ENCODE assay signal across 10 mouse cellular contexts in genomic region chr3:121636315-121636714, GRCm38 (mm10). TPM values are rescaled to one million over a fixed set of nuclear protein-coding genes. Genes with fewer than 3 reads are reported as not detected.
DNase-seq lines count a peak whose midpoint lies in the region; ATAC-seq and TF ChIP-seq lines count a peak whose summit lies in the region.
"Had no signal": no experiment of that assay in that cellular context is flagged by ENCODE, and none has a peak within 500 bp of the region (broad histone marks: within the 10 kb centered on the region; RNA-seq: fewer than 3 reads in every experiment).

No protein-coding gene starts in this region.

- TF ChIP-seq CTCF in heart, postnatal 0 days (IDR thresholded peaks at IDR 0.05; ENCODE audit: low read depth), result peak; percentile 75
- TF ChIP-seq CTCF in thymus, adult 2 months (IDR thresholded peaks at IDR 0.05; ENCODE audit: borderline replicate concordance, control insufficient read depth, extremely low read depth, insufficient read depth, low read length, poor library complexity), result no peak

- no peak overlapping the region for H3K9ac ChIP-seq in heart, postnatal 0 days (replicated peaks; ENCODE audit: low read depth, low read length)
- H3K9ac ChIP-seq: liver, embryonic 15.5 days had no signal

- no peaks in the 10 kb centered on the region for H3K36me3 ChIP-seq in heart, postnatal 0 days (replicated peaks; ENCODE audit: control insufficient read depth, insufficient read depth, low read length)
- H3K36me3 ChIP-seq in thymus, adult 2 months (ENCODE audit: control insufficient read depth, insufficient read depth, low read length), result no peaks in the 10 kb centered on the region
- H3K36me3 ChIP-seq: liver, embryonic 15.5 days had no signal

- peak overlapping the region; percentile 12; the same call in 1 of the 2 replicates for H3K27ac ChIP-seq in heart, postnatal 0 days (ENCODE audit: low read depth)
- no peak overlapping the region for H3K27ac ChIP-seq in thymus, adult 2 months (ENCODE audit: control insufficient read depth, insufficient read depth, low read length)
- H3K27ac ChIP-seq: liver, embryonic 15.5 days had no signal

- 27% methylated on average over 6 of the region's 6 CpGs for WGBS in heart, postnatal 0 days
- 91% methylated on average over 6 of the region's 6 CpGs for WGBS in thymus, adult 2 months

- no peaks in the 10 kb centered on the region for H3K27me3 ChIP-seq in heart, postnatal 0 days (ENCODE audit: control insufficient read depth, insufficient read depth, low read length)
- H3K27me3 ChIP-seq in thymus, adult 2 months (ENCODE audit: control insufficient read depth, insufficient read depth, low read length), result no peaks in the 10 kb centered on the region
- H3K27me3 ChIP-seq: liver, embryonic 15.5 days had no signal

- ATAC-seq in heart, postnatal 0 days (ENCODE audit: insufficient read depth, low read depth), result peak; percentile 78

- H3K9me3 ChIP-seq in heart, postnatal 0 days (replicated peaks; ENCODE audit: control insufficient read depth, low read length), result no peaks in the 10 kb centered on the region
- H3K9me3 ChIP-seq: liver, embryonic 15.5 days had no signal

- H3K4me1 ChIP-seq in heart, postnatal 0 days (ENCODE audit: control insufficient read depth, insufficient read depth), result peaks cover 5% of the 10 kb centered on the region; the same call in 1 of the 2 replicates
- no peaks in the 10 kb centered on the region for H3K4me1 ChIP-seq in thymus, adult 2 months (replicated peaks; ENCODE audit: control insufficient read depth, insufficient read depth, low read length)
- H3K4me1 ChIP-seq: liver, embryonic 15.5 days had no signal

- DNase-seq in adrenal gland, postnatal 10 days, result peak; percentile 41
- no peak for DNase-seq in adrenal gland, postnatal 4 days (ENCODE audit: low spot score in 2 of 2)
- DNase-seq in urinary bladder, postnatal 14 days (ENCODE audit: low spot score), result peak; percentile 67
- no peak for DNase-seq in urinary bladder, postnatal 10 days (ENCODE audit: low spot score)
- peak; percentile 80 for DNase-seq in heart, postnatal 0 days (ENCODE audit: low spot score)
- peak; percentile 52 to 61 for DNase-seq in layer of hippocampus, postnatal 36 days
- DNase-seq in right cerebral cortex, adult 18-20 months, result peak; percentile 72
- no peak for DNase-seq in thymus, adult 2 months

- no peak for TF ChIP-seq EP300 in heart, postnatal 0 days (IDR thresholded peaks at IDR 0.05; ENCODE audit: low read depth)

- no peak overlapping the region for H3K4me2 ChIP-seq in heart, postnatal 0 days (ENCODE audit: low read depth, low read length)
- H3K4me2 ChIP-seq: liver, embryonic 15.5 days had no signal

- H3K4me3 ChIP-seq in heart, postnatal 0 days (ENCODE audit: low read depth, low read length), result no peak overlapping the region
- no peak overlapping the region for H3K4me3 ChIP-seq in thymus, adult 2 months (ENCODE audit: control insufficient read depth, insufficient read depth, low read length)
- H3K4me3 ChIP-seq: liver, embryonic 15.5 days had no signal

- TF ChIP-seq POLR2A in thymus, adult 2 months (IDR thresholded peaks at IDR 0.05; ENCODE audit: control insufficient read depth, extremely low read depth, insufficient read depth, low read length, poor library complexity), result no peak

RNA-seq across cellular contexts. Expression of gene 4930432M17Rik, which starts 34.2 kb away (rescaled TPM):
- total RNA-seq in adrenal gland, postnatal 10 days (2021), result not detected
- total RNA-seq in adrenal gland, postnatal 4 days (2021), result not detected
- not detected in 2 replicates for total RNA-seq in heart, postnatal 0 days (2014; rRNA removed; ENCODE audit: low replicate concordance)
- not detected in 2 replicates for polyA plus RNA-seq in heart, postnatal 0 days (2015; fragmentation: Nextera tagmentation; extraction: Ambion mirVana)
- not detected for total RNA-seq in layer of hippocampus, postnatal 36 days (2021)
- not detected in 2 replicates for polyA plus RNA-seq in thymus, adult 2 months (2012; rRNA removed)
- polyA plus RNA-seq: C2C12; liver, embryonic 15.5 days had no signal

Comparison
In these comparisons a context has a peak if more than half of its experiments do, and no peak if none do; other contexts are left out.
1. DNase-seq: peak in adrenal gland, postnatal 10 days (single experiment), urinary bladder, postnatal 14 days (single experiment), heart, postnatal 0 days (single experiment), layer of hippocampus, postnatal 36 days (2 of 2) and right cerebral cortex, adult 18-20 months (single experiment); none in adrenal gland, postnatal 4 days (0 of 2), urinary bladder, postnatal 10 days (single experiment) and thymus, adult 2 months (single experiment).